Mouse (Mus musculus): ENCODE measurements around the gene Adsl. TPM values are rescaled to one million over a fixed set of nuclear protein-coding genes. Genes with fewer than 3 reads are reported as not detected.
"Not testable (repeated sequence)": the region's sequence is repeated elsewhere in the genome, so short reads cannot be mapped to it uniquely, and the experiment has no call there.

The Adsl gene
- polyA plus RNA-seq, 1 experiment from 2014 or later = 78.5 TPM

- no peak for ATAC-seq (replicated peaks; ENCODE audit: low FRiP score, low read depth)
- H3K36me3 ChIP-seq (ENCODE audit: insufficient read depth, low read length) = peaks cover 49% of the 10 kb centered on the region
- TF ChIP-seq CTCF (IDR thresholded peaks at IDR 0.05; ENCODE audit: low read depth) = no peak
These were observed 19.4 kb upstream of the Adsl start for GRCm38 (mm10) chr15:80928811-80929355.

GRCm38 (mm10) chr15:80930048-80930571, 18.2 kb upstream of the Adsl start:
- ATAC-seq (replicated peaks; ENCODE audit: low FRiP score, low read depth) (no peak), DNase-seq (ENCODE audit: low spot score) (no peak)
- Histone ChIP-seq H3K27ac (no peak overlapping the region), H3K9me3 (replicated peaks; ENCODE audit: low read length) (no peaks in the 10 kb centered on the region), H3K4me3 (replicated peaks; ENCODE audit: low read depth, low read length) (no peak overlapping the region), H3K9ac (ENCODE audit: low read depth, low read length) (no peak overlapping the region), H3K36me3 (ENCODE audit: insufficient read depth, low read length) (peaks cover 40% of the 10 kb centered on the region), H3K4me1 (replicated peaks; ENCODE audit: insufficient read depth, low read length) (no peaks in the 10 kb centered on the region), H3K4me2 (ENCODE audit: low read length) (no peak overlapping the region), H3K27me3 (ENCODE audit: insufficient read depth, low read length) (no peaks in the 10 kb centered on the region)
- WGBS = 45% methylated on average over 14 of the region's 16 CpGs
- no peak for TF ChIP-seq CTCF (IDR thresholded peaks at IDR 0.05; ENCODE audit: low read depth)

More at GRCm38 (mm10) chr15:80928811-80929355, 19.4 kb upstream of the Adsl start:
- Histone ChIP-seq H3K4me1 (replicated peaks; ENCODE audit: insufficient read depth, low read length) (no peaks in the 10 kb centered on the region), H3K27ac (no peak overlapping the region), H3K9ac (ENCODE audit: low read depth, low read length) (no peak overlapping the region), H3K9me3 (replicated peaks; ENCODE audit: low read length) (no peaks in the 10 kb centered on the region), H3K4me2 (ENCODE audit: low read length) (no peak overlapping the region), H3K27me3 (ENCODE audit: insufficient read depth, low read length) (no peaks in the 10 kb centered on the region), H3K4me3 (replicated peaks; ENCODE audit: low read depth, low read length) (no peak overlapping the region)
- DNase-seq (ENCODE audit: low spot score) = no peak
- WGBS = 78% methylated on average over 20 of the region's 20 CpGs

- H3K27ac ChIP-seq; H3K9me3 ChIP-seq (replicated peaks; ENCODE audit: low read length); H3K9ac ChIP-seq (ENCODE audit: low read depth, low read length); H3K27me3 ChIP-seq (ENCODE audit: insufficient read depth, low read length); H3K4me3 ChIP-seq (replicated peaks; ENCODE audit: low read depth, low read length); H3K4me2 ChIP-seq (ENCODE audit: low read length); DNase-seq (ENCODE audit: low spot score); ATAC-seq (replicated peaks; ENCODE audit: low FRiP score, low read depth); H3K4me1 ChIP-seq (replicated peaks; ENCODE audit: insufficient read depth, low read length): not testable (repeated sequence)
- 90% methylated on average over 23 of the region's 23 CpGs for WGBS
- H3K36me3 ChIP-seq (ENCODE audit: insufficient read depth, low read length) = peaks cover 37% of the 10 kb centered on the region
These were observed 17.5 kb upstream of the Adsl start for GRCm38 (mm10) chr15:80930676-80931320.

GRCm38 (mm10) chr15:80931345-80931960, 16.8 kb upstream of the Adsl start:
- ATAC-seq (replicated peaks; ENCODE audit: low FRiP score, low read depth) (no peak), DNase-seq (ENCODE audit: low spot score) (no peak)
- 91% methylated on average over 9 of the region's 9 CpGs for WGBS
- Histone ChIP-seq H3K4me2 (ENCODE audit: low read length) (no peak overlapping the region), H3K36me3 (ENCODE audit: insufficient read depth, low read length) (peaks cover 35% of the 10 kb centered on the region), H3K9ac (ENCODE audit: low read depth, low read length) (no peak overlapping the region), H3K27ac (no peak overlapping the region), H3K27me3 (ENCODE audit: insufficient read depth, low read length) (no peaks in the 10 kb centered on the region), H3K4me1 (replicated peaks; ENCODE audit: insufficient read depth, low read length) (no peaks in the 10 kb centered on the region), H3K4me3 (replicated peaks; ENCODE audit: low read depth, low read length) (no peak overlapping the region), H3K9me3 (replicated peaks; ENCODE audit: low read length) (no peaks in the 10 kb centered on the region)
- TF ChIP-seq CTCF (IDR thresholded peaks at IDR 0.05; ENCODE audit: low read depth) = no peak

GRCm38 (mm10) chr15:80934841-80935240, 13.4 kb upstream of the Adsl start:
- Histone ChIP-seq H3K27me3 (ENCODE audit: insufficient read depth, low read length) (no peaks in the 10 kb centered on the region), H3K27ac (no peak overlapping the region), H3K9ac (ENCODE audit: low read depth, low read length) (no peak overlapping the region), H3K36me3 (ENCODE audit: insufficient read depth, low read length) (peaks cover 13% of the 10 kb centered on the region), H3K4me3 (replicated peaks; ENCODE audit: low read depth, low read length) (no peak overlapping the region), H3K4me2 (ENCODE audit: low read length) (no peak overlapping the region), H3K4me1 (replicated peaks; ENCODE audit: insufficient read depth, low read length) (no peaks in the 10 kb centered on the region), H3K9me3 (replicated peaks; ENCODE audit: low read length) (no peaks in the 10 kb centered on the region)
- no peak for TF ChIP-seq CTCF (IDR thresholded peaks at IDR 0.05; ENCODE audit: low read depth)
- ATAC-seq (replicated peaks; ENCODE audit: low FRiP score, low read depth) (no peak), DNase-seq (ENCODE audit: low spot score) (no peak)
- WGBS = 85% methylated on average over 5 of the region's 5 CpGs

GRCm38 (mm10) chr15:80936686-80937085, 11.6 kb upstream of the Adsl start:
- DNase-seq (ENCODE audit: low spot score) (peak; percentile 25), ATAC-seq (replicated peaks; ENCODE audit: low FRiP score, low read depth) (no peak)
- Histone ChIP-seq H3K4me3 (replicated peaks; ENCODE audit: low read depth, low read length) (no peak overlapping the region), H3K27me3 (ENCODE audit: insufficient read depth, low read length) (no peaks in the 10 kb centered on the region), H3K27ac (no peak overlapping the region), H3K9ac (ENCODE audit: low read depth, low read length) (no peak overlapping the region), H3K4me1 (replicated peaks; ENCODE audit: insufficient read depth, low read length) (no peaks in the 10 kb centered on the region), H3K36me3 (ENCODE audit: insufficient read depth, low read length) (peaks cover 8% of the 10 kb centered on the region), H3K4me2 (ENCODE audit: low read length) (no peak overlapping the region), H3K9me3 (replicated peaks; ENCODE audit: low read length) (no peaks in the 10 kb centered on the region)
- TF ChIP-seq CTCF (IDR thresholded peaks at IDR 0.05; ENCODE audit: low read depth) = no peak
- WGBS = 69% methylated on average over 3 of the region's 3 CpGs

Data from kidney, postnatal 0 days (tissue).